Mouse (Mus musculus) neural tube, embryonic 14.5 days (tissue): ENCODE data around the gene Gria1. TPM values are rescaled to one million over a fixed set of nuclear protein-coding genes. Genes with fewer than 3 reads are reported as not detected.
A peak's percentile ranks its signal among the peaks of the same experiment; 100 is the strongest.

Source experiments
- ATAC-seq: fragments of 200-750 bp; cut with Nextera tagmentation; 2 replicates; pipeline ENCODE4 v1.8.0; 2017; ENCODE audit warnings: low read depth, mild to moderate bottlenecking, moderate TSS enrichment, moderate library complexity
- H3K27ac ChIP-seq: fragments of 300-500 bp; sonication (generic); 2 replicates; pipeline ENCODE4 v1.5.1; 2014; ENCODE audit warnings: low read depth, mild to moderate bottlenecking, control low read depth, low read length, moderate library complexity, mixed read lengths
- H3K27me3 ChIP-seq: fragments of 300-500 bp; sonication (generic); 2 replicates; pipeline ENCODE4 v1.6.1; 2014; ENCODE audit warnings: low read length; ENCODE audit not compliant: control insufficient read depth, insufficient read depth
- H3K36me3 ChIP-seq: fragments of 300-500 bp; sonication (generic); 2 replicates; pipeline ENCODE4 v1.6.1; 2014; ENCODE audit warnings: low read length, mixed read lengths; ENCODE audit not compliant: control insufficient read depth, insufficient read depth
- H3K4me1 ChIP-seq: fragments of 300-500 bp; sonication (generic); 2 replicates; pipeline ENCODE4 v1.6.1; 2014; ENCODE audit warnings: low read length; ENCODE audit not compliant: control insufficient read depth, insufficient read depth
- H3K4me2 ChIP-seq: fragments of 300-500 bp; sonication (generic); 2 replicates; pipeline ENCODE4 v1.6.1; 2014; ENCODE audit warnings: mild to moderate bottlenecking, low read depth, low read length, control low read depth
- H3K4me3 ChIP-seq: fragments of 300-500 bp; sonication (generic); 2 replicates; pipeline ENCODE4 v1.5.1; 2014; ENCODE audit warnings: low read depth, low read length, control low read depth, mixed read lengths
- H3K9ac ChIP-seq: fragments of 300-500 bp; sonication (generic); replicated peaks from 2 replicates; pipeline ENCODE4 v1.6.1; 2014; ENCODE audit warnings: low read depth, mild to moderate bottlenecking, control low read depth, low read length, mixed read lengths
- H3K9me3 ChIP-seq: fragments of 300-500 bp; sonication (generic); 2 replicates; pipeline ENCODE4 v1.6.1; 2016; ENCODE audit warnings: low read length; ENCODE audit not compliant: control insufficient read depth
- WGBS: fragments of 180-500 bp; shearing (Covaris S2); extraction: QIAGEN DNeasy Blood & Tissue Kit; methylation state at CpG from one replicate; pipeline ENCODE4 v1.1.7; 2014; 5-methylcytosine and 5-hydroxymethylcytosine counted together
- polyA plus RNA-seq: library from polyadenylated mRNA; unstranded; fragments of >200 nt; fragmentation: Nextera tagmentation; extraction: Ambion mirVana; gene quantifications from 2 replicates; pipeline ENCODE4 v1.2.1, GENCODE M21; 2014

The Gria1 gene
- polyA plus RNA-seq, 1 experiment from 2014 or later: 59.1 TPM

GRCm38 (mm10) chr11:57039306-57039705 lies 28.1 kb downstream of the Gria1 start:
- ATAC-seq: no peak
- Histone ChIP-seq H3K4me2 (no peak overlapping the region), H3K27ac (no peak overlapping the region), H3K36me3 (no peaks in the 10 kb centered on the region), H3K9me3 (no peaks in the 10 kb centered on the region), H3K4me3 (no peak overlapping the region), H3K4me1 (no peaks in the 10 kb centered on the region), H3K9ac (no peak overlapping the region), H3K27me3 (no peaks in the 10 kb centered on the region)
- WGBS: 86% methylated on average over 8 of the region's 8 CpGs

- no peak overlapping the region for H3K4me3 ChIP-seq
- no peak overlapping the region for H3K4me2 ChIP-seq
- no peaks in the 10 kb centered on the region for H3K4me1 ChIP-seq
- no peak overlapping the region for H3K9ac ChIP-seq
- H3K27me3 ChIP-seq: no peaks in the 10 kb centered on the region
- ATAC-seq: no peak
- 93% methylated on average over 3 of the region's 3 CpGs for WGBS
- no peaks in the 10 kb centered on the region for H3K36me3 ChIP-seq
- H3K9me3 ChIP-seq: no peaks in the 10 kb centered on the region
- H3K27ac ChIP-seq: no peak overlapping the region
Measured at GRCm38 (mm10) chr11:57042057-57042456, 30.9 kb downstream of the Gria1 start.

DNA sequence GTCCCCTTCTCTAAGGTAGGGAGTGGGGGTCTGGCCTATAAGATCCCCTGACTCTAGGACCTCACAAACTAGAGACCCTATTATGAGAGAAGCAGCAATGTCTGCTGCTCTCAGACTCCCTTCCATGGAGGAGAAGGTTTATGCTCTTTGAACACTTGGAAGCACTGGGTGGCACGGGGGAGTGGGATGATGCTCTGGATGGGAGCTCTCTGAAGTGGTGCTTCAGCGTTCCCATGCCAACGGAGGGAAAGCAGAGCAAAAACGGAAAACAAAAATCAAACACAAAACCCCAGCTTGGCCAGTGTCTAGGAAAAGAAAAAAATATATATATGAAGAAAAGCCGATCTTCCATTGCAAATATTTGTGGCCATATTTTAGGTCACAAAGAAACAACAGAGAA lies 33.0 kb downstream of the Gria1 start:
- Histone ChIP-seq H3K36me3 (no peaks in the 10 kb centered on the region), H3K4me1 (no peaks in the 10 kb centered on the region), H3K9ac (no peak overlapping the region), H3K9me3 (no peaks in the 10 kb centered on the region), H3K4me2 (no peak overlapping the region), H3K27me3 (no peaks in the 10 kb centered on the region), H3K27ac (no peak overlapping the region), H3K4me3 (no peak overlapping the region)
- no peak for ATAC-seq
- WGBS: 75% methylated on average over 5 of the region's 5 CpGs

GRCm38 (mm10) chr11:57051666-57052562 lies 40.7 kb downstream of the Gria1 start:
- no peak for ATAC-seq

GRCm38 (mm10) chr11:57062441-57062840 lies 51.3 kb downstream of the Gria1 start:
- 91% methylated on average over 3 of the region's 3 CpGs for WGBS
- Histone ChIP-seq H3K4me3 (no peak overlapping the region), H3K36me3 (no peaks in the 10 kb centered on the region), H3K27me3 (no peaks in the 10 kb centered on the region), H3K9ac (no peak overlapping the region), H3K27ac (no peak overlapping the region), H3K9me3 (no peaks in the 10 kb centered on the region), H3K4me1 (no peaks in the 10 kb centered on the region), H3K4me2 (no peak overlapping the region)
- no peak for ATAC-seq

More at GRCm38 (mm10) chr11:57051666-57052562, 40.7 kb downstream of the Gria1 start:
- Histone ChIP-seq H3K27ac (no peak overlapping the region), H3K4me2 (no peak overlapping the region), H3K9me3 (no peaks in the 10 kb centered on the region), H3K27me3 (no peaks in the 10 kb centered on the region), H3K4me3 (no peak overlapping the region), H3K9ac (no peak overlapping the region), H3K4me1 (no peaks in the 10 kb centered on the region), H3K36me3 (no peaks in the 10 kb centered on the region)
- WGBS: 62% methylated on average over 6 of the region's 6 CpGs

- H3K9ac ChIP-seq: no peak overlapping the region
- no peaks in the 10 kb centered on the region for H3K4me1 ChIP-seq
- 43% methylated on average over 8 of the region's 8 CpGs for WGBS
- H3K27me3 ChIP-seq: no peaks in the 10 kb centered on the region
- no peak overlapping the region for H3K4me2 ChIP-seq
- H3K27ac ChIP-seq: no peak overlapping the region
- peak; percentile 84 for ATAC-seq
- no peak overlapping the region for H3K4me3 ChIP-seq
- no peaks in the 10 kb centered on the region for H3K9me3 ChIP-seq
- H3K36me3 ChIP-seq: no peaks in the 10 kb centered on the region
Measured at GRCm38 (mm10) chr11:57070196-57070901, 59.2 kb downstream of the Gria1 start.

DNA sequence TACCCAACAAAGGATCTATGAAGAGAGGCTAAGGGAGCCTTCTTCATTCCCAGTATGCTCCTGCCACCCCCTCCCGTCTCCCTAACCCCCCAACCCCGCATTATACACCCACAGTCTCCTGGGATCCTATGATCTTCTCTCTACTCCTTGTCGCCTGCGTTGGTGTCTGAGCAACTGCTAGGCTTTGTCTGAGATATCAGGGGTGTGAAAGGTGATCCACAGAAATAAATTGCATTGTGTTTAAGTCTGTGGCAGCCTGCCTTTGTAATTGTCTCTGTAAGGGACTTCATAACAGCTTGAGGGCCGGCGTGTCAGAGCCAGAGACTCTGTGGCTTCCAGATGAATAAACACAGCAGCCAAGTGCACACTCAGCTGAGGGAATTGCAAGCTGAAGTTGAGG lies 61.0 kb downstream of the Gria1 start:
- Histone ChIP-seq H3K4me2 (no peak overlapping the region), H3K4me1 (no peaks in the 10 kb centered on the region), H3K27ac (no peak overlapping the region), H3K9me3 (no peaks in the 10 kb centered on the region), H3K4me3 (no peak overlapping the region), H3K9ac (no peak overlapping the region), H3K27me3 (no peaks in the 10 kb centered on the region), H3K36me3 (no peaks in the 10 kb centered on the region)
- 54% methylated on average over 6 of the region's 6 CpGs for WGBS
- ATAC-seq: no peak

- no peak overlapping the region for H3K27ac ChIP-seq
- no peak for ATAC-seq
- H3K36me3 ChIP-seq: no peaks in the 10 kb centered on the region
- no peaks in the 10 kb centered on the region for H3K27me3 ChIP-seq
- H3K4me3 ChIP-seq: no peak overlapping the region
- WGBS: 75% methylated on average over 3 of the region's 3 CpGs
- H3K9me3 ChIP-seq: no peaks in the 10 kb centered on the region
- no peaks in the 10 kb centered on the region for H3K4me1 ChIP-seq
- no peak overlapping the region for H3K9ac ChIP-seq
- H3K4me2 ChIP-seq: no peak overlapping the region
Measured at GRCm38 (mm10) chr11:57079423-57079822, 68.2 kb downstream of the Gria1 start.

DNA sequence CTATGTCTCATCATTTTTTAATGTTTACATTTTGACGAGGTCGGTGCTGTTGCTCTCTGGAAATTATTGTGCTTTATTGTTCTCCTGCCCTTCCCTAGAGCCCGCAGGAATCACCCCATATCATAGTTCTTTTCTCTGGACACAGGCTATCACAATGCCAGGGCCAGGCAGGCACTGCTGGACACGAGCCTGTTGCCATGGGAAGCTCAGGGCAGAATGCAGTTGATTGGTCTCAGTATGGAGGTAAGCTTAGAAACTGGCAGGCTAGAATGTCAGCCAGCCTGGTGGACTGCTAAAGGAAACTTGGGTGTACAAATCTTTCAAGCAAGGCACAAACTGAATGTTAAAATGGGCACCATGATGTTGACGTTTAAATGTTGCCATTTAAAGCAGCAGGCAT lies 78.3 kb downstream of the Gria1 start:
- peak; percentile 70; the same call in 1 of the 2 replicates for ATAC-seq
- no peak overlapping the region for H3K4me3 ChIP-seq
- no peaks in the 10 kb centered on the region for H3K9me3 ChIP-seq
- H3K36me3 ChIP-seq: no peaks in the 10 kb centered on the region
- H3K9ac ChIP-seq: no peak overlapping the region
- H3K27ac ChIP-seq: no peak overlapping the region
- H3K4me2 ChIP-seq: no peak overlapping the region
- H3K27me3 ChIP-seq: no peaks in the 10 kb centered on the region
- 40% methylated on average over 5 of the region's 5 CpGs for WGBS
- H3K4me1 ChIP-seq: no peaks in the 10 kb centered on the region
